Mouse (Mus musculus) heart, postnatal 0 days (tissue): ENCODE data around the gene Tpra1.
A peak's percentile ranks its signal among the peaks of the same experiment; 100 is the strongest.

Experiments used
- CTCF ChIP-seq: IDR thresholded peaks from 2 replicates; pipeline ENCODE4 v1.5.1; 2016; ENCODE audit warnings: antibody characterized with exemption, control low read depth, low read depth
- EP300 ChIP-seq: IDR thresholded peaks from 2 replicates; pipeline ENCODE4 v1.6.1; 2016; ENCODE audit warnings: antibody characterized with exemption, low read depth

GRCm38 (mm10) chr6:88915510-88915909 lies 13.5 kb downstream of the Tpra1 start:
- TF ChIP-seq CTCF (no peak), EP300 (peak; percentile 40; the same call in 1 of the 2 replicates)
